Mouse (Mus musculus): Measurements from ENCODE around the gene H2-Ab1.
A peak's percentile ranks its signal among the peaks of the same experiment; 100 is the strongest.

GRCm38 (mm10) chr17:34249878-34250277 lies 7.6 kb upstream of the H2-Ab1 start:
- TF ChIP-seq CTCF (IDR thresholded peaks at IDR 0.05) (peak; percentile 85), EP300 (IDR thresholded peaks at IDR 0.05) (no peak)
